Mouse (Mus musculus) liver (tissue): ENCODE measurements at regions not wholly inside any gene's neighbourhood (a gene's known extent, or its start where the extent isn't known, plus 50 kb on each side); places are given as distances from the start of the nearest gene placed in this dataset.

ENCODE experiments used
- DNase-seq: peaks from one replicate; pipeline ENCODE4 v3.0.0-alpha.2; 2020; ENCODE audit warnings: mixed read lengths

DNA sequence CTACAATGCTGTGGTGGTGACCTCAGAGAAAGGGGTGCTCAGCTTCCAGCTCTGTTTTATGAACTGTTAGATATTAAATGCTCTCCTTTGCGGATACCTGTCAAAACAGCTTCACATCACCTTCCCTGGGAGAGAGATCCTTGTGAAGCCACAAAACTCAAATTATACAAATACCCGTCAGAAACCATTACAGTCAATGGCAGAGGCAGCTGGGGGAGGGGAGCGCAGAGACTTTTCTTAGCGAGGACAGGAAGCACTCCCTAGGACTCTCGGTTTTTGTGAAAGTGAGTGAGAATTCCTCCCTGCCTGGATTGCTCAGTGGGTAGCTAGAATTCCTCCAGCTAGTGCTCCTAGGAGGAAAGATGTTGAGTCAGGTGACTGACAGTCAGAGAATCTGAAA lies 161.0 kb downstream of the Bmp7 start:
- no peak for DNase-seq

DNA sequence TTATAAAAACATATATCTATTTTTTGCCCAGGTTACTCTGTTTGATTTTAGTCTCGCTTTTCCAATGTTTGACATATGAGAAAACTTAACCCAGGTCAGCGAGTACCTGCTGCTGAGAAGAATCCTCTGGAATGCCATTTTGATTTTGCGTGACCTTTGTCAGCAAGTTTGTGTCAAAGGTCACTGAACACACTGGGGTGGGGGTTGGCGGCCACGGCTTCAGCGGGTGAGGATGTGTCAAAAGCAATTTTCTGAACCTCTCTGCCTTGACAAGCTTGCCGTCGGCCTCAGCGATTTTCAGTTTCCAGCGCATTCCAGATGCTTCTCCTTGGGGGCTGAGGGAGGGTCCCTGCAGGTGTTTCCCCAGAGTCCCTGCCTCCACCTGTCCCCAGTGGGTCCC lies 157.4 kb downstream of the Bmp7 start:
- DNase-seq, result no peak

GRCm38 (mm10) chr2:172786297-172786696 lies 153.8 kb downstream of the Bmp7 start:
- DNase-seq, result no peak

GRCm38 (mm10) chr2:172787203-172787944 lies 152.7 kb downstream of the Bmp7 start:
- peak; percentile 10 for DNase-seq

DNA sequence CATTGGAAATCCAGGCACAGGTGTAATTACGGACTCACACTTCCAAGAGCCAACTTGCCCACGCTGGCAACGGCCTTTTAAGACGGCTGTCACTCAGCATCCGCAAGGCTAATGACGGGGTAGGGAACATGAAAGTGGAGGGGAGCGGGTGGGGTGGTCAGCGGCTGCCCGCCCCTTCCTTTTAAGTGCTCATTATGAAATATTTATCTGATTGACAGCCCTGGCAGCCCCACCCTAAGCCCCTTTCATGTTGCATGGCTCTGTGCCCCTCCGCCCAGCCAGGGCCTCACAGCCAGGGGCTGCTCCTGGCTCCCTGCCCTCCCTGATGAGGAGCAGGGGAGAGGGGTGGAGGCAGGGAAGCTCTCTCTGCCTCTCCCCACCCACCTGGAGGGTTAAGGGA lies 150.9 kb downstream of the Bmp7 start:
- DNase-seq, result no peak

- no peak for DNase-seq
Observed at GRCm38 (mm10) chr2:172792555-172792954, 147.6 kb downstream of the Bmp7 start.

DNA sequence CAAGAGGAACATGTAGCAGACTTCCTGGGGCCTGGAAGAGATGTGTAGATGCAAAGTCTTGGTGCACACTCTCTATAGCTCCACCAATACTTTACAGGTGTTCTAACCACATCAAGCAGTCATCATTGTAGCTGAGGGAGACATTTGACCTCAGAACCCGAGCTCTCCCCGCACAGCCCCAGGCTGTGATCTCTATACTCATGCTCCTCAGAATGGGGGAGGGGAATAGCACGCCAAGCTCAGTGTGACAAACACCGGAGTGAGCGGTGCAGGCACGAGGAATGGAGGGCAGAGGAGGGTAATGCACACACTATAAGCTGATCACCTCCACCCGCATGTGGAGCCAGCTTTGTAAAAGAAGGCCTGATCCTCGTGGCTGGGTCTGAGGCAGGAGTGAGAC lies 146.1 kb downstream of the Bmp7 start:
- no peak for DNase-seq

GRCm38 (mm10) chr2:172794771-172795170 lies 145.3 kb downstream of the Bmp7 start:
- DNase-seq, result no peak

GRCm38 (mm10) chr2:172796104-172796503 lies 144.0 kb downstream of the Bmp7 start:
- no peak for DNase-seq

- no peak for DNase-seq
Observed at GRCm38 (mm10) chr2:172796955-172797354, 143.2 kb downstream of the Bmp7 start.

DNA sequence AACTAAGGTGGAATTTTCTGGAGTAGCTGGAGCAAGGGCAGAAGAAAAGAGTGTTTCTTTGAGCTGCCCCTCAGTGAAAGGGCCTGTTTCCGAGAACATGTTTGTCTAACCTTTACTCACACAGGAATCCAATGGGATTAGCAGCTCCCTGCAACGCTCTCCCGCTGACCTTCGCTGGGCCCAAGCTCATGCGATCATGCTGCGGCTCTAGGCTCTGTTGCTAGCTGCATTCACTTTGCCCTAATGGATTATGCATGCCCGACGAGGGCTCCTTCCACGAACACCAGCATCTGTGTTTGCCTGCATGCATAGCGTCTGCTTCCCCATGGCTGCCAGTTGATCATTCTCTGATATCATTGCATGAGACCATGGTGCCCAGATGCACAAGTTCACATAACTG lies 140.2 kb downstream of the Bmp7 start:
- DNase-seq, result peak; percentile 15

GRCm38 (mm10) chr2:172800801-172801200 lies 139.3 kb downstream of the Bmp7 start:
- DNase-seq, result no peak

DNA sequence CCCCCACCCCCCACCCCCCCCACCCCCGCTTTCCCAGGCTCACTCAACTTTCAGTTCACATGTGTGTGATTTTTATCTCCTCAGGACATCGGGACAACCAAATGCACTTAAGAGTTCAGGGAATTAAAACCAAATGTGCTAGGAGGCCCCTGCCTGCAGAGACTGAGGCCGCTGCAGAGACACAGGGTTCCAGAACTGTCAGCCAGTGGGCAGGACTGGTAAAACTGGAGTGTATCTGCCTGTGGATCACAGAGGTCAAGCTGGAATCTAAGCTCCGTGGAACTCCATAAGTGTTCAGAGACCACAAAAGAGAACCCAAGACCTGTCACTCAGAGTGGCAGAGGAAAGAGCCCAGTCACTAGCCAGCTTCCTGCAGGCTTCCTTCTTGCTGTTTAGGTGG lies 138.3 kb downstream of the Bmp7 start:
- no peak for DNase-seq

DNA sequence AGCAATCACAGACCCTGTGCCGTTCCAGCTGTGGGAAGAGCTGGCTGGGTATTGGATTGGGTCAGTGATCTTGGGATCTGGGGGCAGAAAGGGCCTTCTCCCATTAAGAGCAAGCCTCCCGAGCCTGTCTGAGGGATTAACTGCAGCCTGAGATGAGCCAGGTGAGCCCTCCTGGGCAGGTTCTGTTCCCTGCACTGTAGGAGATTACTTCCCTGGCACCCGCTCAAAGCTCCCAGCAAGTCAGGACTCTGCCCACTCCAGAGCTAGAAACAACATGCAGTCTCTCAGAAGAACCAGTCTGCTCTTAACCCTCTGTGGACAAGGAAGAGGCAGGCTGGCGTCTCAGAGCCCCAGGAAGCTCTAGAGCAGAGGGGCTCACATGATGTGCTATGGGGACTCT lies 132.7 kb downstream of the Bmp7 start:
- no peak for DNase-seq

- no peak for DNase-seq
Observed at GRCm38 (mm10) chr2:172809306-172809705, 130.8 kb downstream of the Bmp7 start.

- DNase-seq, result no peak
Observed at GRCm38 (mm10) chr2:172813319-172813718, 126.8 kb downstream of the Bmp7 start.

DNA sequence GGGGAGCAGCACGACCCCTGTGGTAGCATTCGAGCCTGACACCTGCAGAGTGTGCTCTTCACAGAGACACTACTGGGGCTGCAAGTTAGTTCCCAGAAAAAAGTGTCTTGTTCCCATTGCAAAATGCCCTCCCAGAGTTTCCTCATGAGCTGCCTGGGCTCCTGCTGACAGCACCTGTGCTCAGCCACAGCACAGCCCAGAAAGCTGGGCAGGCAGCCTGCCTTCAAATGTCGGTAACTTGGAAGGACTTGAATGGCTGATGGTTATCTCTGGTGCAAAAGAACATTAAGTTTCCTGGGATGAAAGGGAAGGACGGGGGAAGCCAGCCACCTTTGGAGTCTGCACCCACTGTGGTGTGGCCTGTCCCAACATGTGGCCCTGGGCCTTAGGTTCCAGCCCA lies 126.2 kb downstream of the Bmp7 start:
- DNase-seq, result no peak

DNA sequence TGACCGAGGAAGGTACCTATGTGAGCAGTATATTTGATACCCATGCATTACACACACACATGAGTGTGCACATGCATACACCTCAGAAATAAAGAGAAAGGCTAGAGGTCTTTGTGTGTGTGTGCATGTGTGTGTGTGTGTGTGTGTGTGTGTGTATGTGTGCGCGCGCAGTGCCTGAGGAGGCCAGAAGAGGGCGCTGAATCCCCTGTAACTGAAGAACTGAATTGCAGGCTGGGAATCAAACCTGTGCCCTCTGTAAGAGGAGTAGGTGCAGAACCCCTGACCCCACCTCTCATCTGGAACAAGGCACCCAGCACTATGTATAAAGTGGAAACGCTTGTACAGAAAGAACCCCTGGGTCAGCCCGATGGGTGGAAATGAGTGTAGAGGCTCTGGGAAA lies 125.0 kb downstream of the Bmp7 start:
- DNase-seq, result no peak

- DNase-seq, result no peak
Observed at GRCm38 (mm10) chr2:172817058-172817745, 122.9 kb downstream of the Bmp7 start.
